Mouse (Mus musculus): ENCODE measurements around the gene Gm10837. TPM values are rescaled to one million over a fixed set of nuclear protein-coding genes. Genes with fewer than 3 reads are reported as not detected.
"Not testable (repeated sequence)": the region's sequence is repeated elsewhere in the genome, so short reads cannot be mapped to it uniquely, and the experiment has no call there.

Gm10837 gene
- polyA plus RNA-seq, 1 experiment from 2014 or later = 0.19 TPM

- peak overlapping the region; percentile 96 for H3K27ac ChIP-seq (replicated peaks; ENCODE audit: low read depth, low read length)
- H3K9ac ChIP-seq (ENCODE audit: low read length) = peak overlapping the region; percentile 93
- H3K4me2 ChIP-seq (ENCODE audit: low read depth, severe bottlenecking) = peak overlapping the region; percentile 83
- 4% methylated on average over 17 of the region's 17 CpGs for WGBS
- H3K27me3 ChIP-seq (ENCODE audit: control insufficient read depth, insufficient read depth, low read length) = peaks cover 12% of the 10 kb centered on the region
- DNase-seq (ENCODE audit: low spot score) = peak; percentile 62
- H3K4me1 ChIP-seq (ENCODE audit: control insufficient read depth, insufficient read depth, low read length) = peaks cover 20% of the 10 kb centered on the region; the same call in 1 of the 2 replicates
- no peaks in the 10 kb centered on the region for H3K9me3 ChIP-seq (ENCODE audit: control insufficient read depth, low read length)
- ATAC-seq (ENCODE audit: insufficient number of reproducible peaks, low FRiP score, low TSS enrichment, low read depth) = no peak
- peak overlapping the region; percentile 63 for H3K4me3 ChIP-seq (ENCODE audit: low read depth, low read length)
- no peaks in the 10 kb centered on the region for H3K36me3 ChIP-seq (ENCODE audit: control insufficient read depth, insufficient read depth, low read length)
These were observed 27.7 kb upstream of the Gm10837 start for GRCm38 (mm10) chr14:122462689-122463079.

- Histone ChIP-seq H3K27me3 (ENCODE audit: control insufficient read depth, insufficient read depth, low read length) (peaks cover 12% of the 10 kb centered on the region), H3K9ac (ENCODE audit: low read length) (peak overlapping the region; percentile 93), H3K36me3 (ENCODE audit: control insufficient read depth, insufficient read depth, low read length) (no peaks in the 10 kb centered on the region), H3K9me3 (ENCODE audit: control insufficient read depth, low read length) (no peaks in the 10 kb centered on the region), H3K4me3 (ENCODE audit: low read depth, low read length) (peak overlapping the region; percentile 63), H3K4me1 (ENCODE audit: control insufficient read depth, insufficient read depth, low read length) (peaks cover 20% of the 10 kb centered on the region), H3K27ac (replicated peaks; ENCODE audit: low read depth, low read length) (peak overlapping the region; percentile 96), H3K4me2 (ENCODE audit: low read depth, severe bottlenecking) (peak overlapping the region; percentile 83)
- ATAC-seq (ENCODE audit: insufficient number of reproducible peaks, low FRiP score, low TSS enrichment, low read depth) = no peak
- under 1% methylated on average over 40 of the region's 40 CpGs for WGBS
- DNase-seq (ENCODE audit: low spot score) = peak; percentile 62
These were observed 27.2 kb upstream of the Gm10837 start for GRCm38 (mm10) chr14:122463080-122463691.

GRCm38 (mm10) chr14:122463734-122464341 lies 26.5 kb upstream of the Gm10837 start:
- DNase-seq (ENCODE audit: low spot score) (peak; percentile 77), ATAC-seq (ENCODE audit: insufficient number of reproducible peaks, low FRiP score, low TSS enrichment, low read depth) (peak; percentile 14; the same call in 1 of the 2 replicates)
- Histone ChIP-seq H3K4me1 (ENCODE audit: control insufficient read depth, insufficient read depth, low read length) (peaks cover 26% of the 10 kb centered on the region), H3K27ac (replicated peaks; ENCODE audit: low read depth, low read length) (peak overlapping the region; percentile 96), H3K4me3 (ENCODE audit: low read depth, low read length) (peak overlapping the region; percentile 63), H3K9ac (ENCODE audit: low read length) (peak overlapping the region; percentile 93), H3K4me2 (ENCODE audit: low read depth, severe bottlenecking) (peak overlapping the region; percentile 83), H3K27me3 (ENCODE audit: control insufficient read depth, insufficient read depth, low read length) (peaks cover 15% of the 10 kb centered on the region)
- not testable (repeated sequence) for H3K36me3 ChIP-seq (ENCODE audit: control insufficient read depth, insufficient read depth, low read length); H3K9me3 ChIP-seq (ENCODE audit: control insufficient read depth, low read length)
- WGBS = under 1% methylated on average over 55 of the region's 58 CpGs

- ATAC-seq (ENCODE audit: insufficient number of reproducible peaks, low FRiP score, low TSS enrichment, low read depth) = 0 out of 2 replicates have a peak, but pooled peaks have one; percentile 6
- peak overlapping the region; percentile 96 for H3K27ac ChIP-seq (replicated peaks; ENCODE audit: low read depth, low read length)
- peak overlapping the region; percentile 83 for H3K4me2 ChIP-seq (ENCODE audit: low read depth, severe bottlenecking)
- H3K9me3 ChIP-seq (ENCODE audit: control insufficient read depth, low read length) = no peaks in the 10 kb centered on the region
- H3K4me1 ChIP-seq (ENCODE audit: control insufficient read depth, insufficient read depth, low read length) = peaks cover 31% of the 10 kb centered on the region
- no peak for DNase-seq (ENCODE audit: low spot score)
- H3K4me3 ChIP-seq (ENCODE audit: low read depth, low read length) = peak overlapping the region; percentile 63
- no peaks in the 10 kb centered on the region for H3K36me3 ChIP-seq (ENCODE audit: control insufficient read depth, insufficient read depth, low read length)
- peak overlapping the region; percentile 93 for H3K9ac ChIP-seq (ENCODE audit: low read length)
- H3K27me3 ChIP-seq (ENCODE audit: control insufficient read depth, insufficient read depth, low read length) = peaks cover 16% of the 10 kb centered on the region
- WGBS = under 1% methylated on average over 53 of the region's 62 CpGs
These were observed 26.0 kb upstream of the Gm10837 start for GRCm38 (mm10) chr14:122464351-122464762.

- peak; percentile 69 for ATAC-seq (ENCODE audit: insufficient number of reproducible peaks, low FRiP score, low TSS enrichment, low read depth)
- under 1% methylated on average over 52 of the region's 62 CpGs for WGBS
- H3K36me3 ChIP-seq (ENCODE audit: control insufficient read depth, insufficient read depth, low read length) = no peaks in the 10 kb centered on the region
- H3K27me3 ChIP-seq (ENCODE audit: control insufficient read depth, insufficient read depth, low read length) = peaks cover 18% of the 10 kb centered on the region
- DNase-seq (ENCODE audit: low spot score) = peak; percentile 84
- H3K9me3 ChIP-seq (ENCODE audit: control insufficient read depth, low read length) = no peaks in the 10 kb centered on the region
- peak within 1 kb of the TSS; percentile 96 for H3K27ac ChIP-seq (replicated peaks; ENCODE audit: low read depth, low read length)
- peak within 1 kb of the TSS; percentile 83 for H3K4me2 ChIP-seq (ENCODE audit: low read depth, severe bottlenecking)
- H3K9ac ChIP-seq (ENCODE audit: low read length) = peak within 1 kb of the TSS; percentile 93
- H3K4me3 ChIP-seq (ENCODE audit: low read depth, low read length) = peak within 1 kb of the TSS; percentile 63
- peaks cover 27% of the 10 kb centered on the region for H3K4me1 ChIP-seq (ENCODE audit: control insufficient read depth, insufficient read depth, low read length)
These were observed 25.3 kb upstream of the Gm10837 start, which contains the start of gene Zic5 for GRCm38 (mm10) chr14:122464763-122465741. Gene Zic5, minus strand, starts transcription at chr14:122465677.

- DNase-seq (ENCODE audit: low spot score) (no peak), ATAC-seq (ENCODE audit: insufficient number of reproducible peaks, low FRiP score, low TSS enrichment, low read depth) (no peak)
- Histone ChIP-seq H3K27ac (replicated peaks; ENCODE audit: low read depth, low read length) (0 out of 2 replicates have a peak overlapping the region, but pooled peaks have one; percentile 16), H3K4me2 (ENCODE audit: low read depth, severe bottlenecking) (peak overlapping the region; percentile 83), H3K36me3 (ENCODE audit: control insufficient read depth, insufficient read depth, low read length) (no peaks in the 10 kb centered on the region), H3K4me3 (ENCODE audit: low read depth, low read length) (peak overlapping the region; percentile 63), H3K4me1 (ENCODE audit: control insufficient read depth, insufficient read depth, low read length) (peaks cover 27% of the 10 kb centered on the region), H3K27me3 (ENCODE audit: control insufficient read depth, insufficient read depth, low read length) (peaks cover 18% of the 10 kb centered on the region), H3K9ac (ENCODE audit: low read length) (peak overlapping the region; percentile 93; the same call in 1 of the 2 replicates), H3K9me3 (ENCODE audit: control insufficient read depth, low read length) (no peaks in the 10 kb centered on the region)
- WGBS = 21% methylated on average over 13 of the region's 13 CpGs
These were observed 24.4 kb upstream of the Gm10837 start for GRCm38 (mm10) chr14:122465931-122466490.

GRCm38 (mm10) chr14:122466756-122467362 lies 23.5 kb upstream of the Gm10837 start:
- peaks cover 18% of the 10 kb centered on the region for H3K27me3 ChIP-seq (ENCODE audit: control insufficient read depth, insufficient read depth, low read length)
- no peak overlapping the region for H3K4me3 ChIP-seq (ENCODE audit: low read depth, low read length)
- ATAC-seq (ENCODE audit: insufficient number of reproducible peaks, low FRiP score, low TSS enrichment, low read depth) (no peak), DNase-seq (ENCODE audit: low spot score) (no peak)
- H3K4me2 ChIP-seq (ENCODE audit: low read depth, severe bottlenecking) = no peak overlapping the region
- H3K36me3 ChIP-seq (ENCODE audit: control insufficient read depth, insufficient read depth, low read length) = no peaks in the 10 kb centered on the region
- H3K27ac ChIP-seq (replicated peaks; ENCODE audit: low read depth, low read length) = no peak overlapping the region
- 50% methylated on average over 7 of the region's 7 CpGs for WGBS
- peaks cover 25% of the 10 kb centered on the region for H3K4me1 ChIP-seq (ENCODE audit: control insufficient read depth, insufficient read depth, low read length)
- no peak overlapping the region for H3K9ac ChIP-seq (ENCODE audit: low read length)
- H3K9me3 ChIP-seq (ENCODE audit: control insufficient read depth, low read length) = no peaks in the 10 kb centered on the region
